Mouse (Mus musculus): Measurements from ENCODE around the gene Ostn. TPM values are rescaled to one million over a fixed set of nuclear protein-coding genes. Genes with fewer than 3 reads are reported as not detected.
A peak's percentile ranks its signal among the peaks of the same experiment; 100 is the strongest.

Gene Ostn
- polyA plus RNA-seq, 1 experiment, result not detected

- Histone ChIP-seq H3K27ac (ENCODE audit: insufficient read depth, low read depth, low read length) (no peak overlapping the region), H3K4me1 (ENCODE audit: control insufficient read depth, insufficient read depth, insufficient read length, low read length) (peaks cover 6% of the 10 kb centered on the region; the same call in 1 of the 2 replicates), H3K27me3 (ENCODE audit: control insufficient read depth, insufficient read depth, low read length) (no peaks in the 10 kb centered on the region; the same call in 1 of the 2 replicates), H3K36me3 (ENCODE audit: control insufficient read depth, insufficient read depth, low read length) (no peaks in the 10 kb centered on the region), H3K4me3 (ENCODE audit: low read depth, low read length) (no peak overlapping the region)
- no peak for TF ChIP-seq CTCF (IDR thresholded peaks at IDR 0.05; ENCODE audit: extremely low read depth, insufficient read length, insufficient replicate concordance, low read depth, low read length)
- no peak for TF ChIP-seq POLR2A (IDR thresholded peaks at IDR 0.05; ENCODE audit: low read depth, low read length)
- WGBS, result 34% methylated on average over 3 of the region's 3 CpGs
Observed at GRCm38 (mm10) chr16:27347521-27347920, 40.2 kb downstream of the Ostn start.

GRCm38 (mm10) chr16:27348359-27348758 lies 41.1 kb downstream of the Ostn start:
- H3K27me3 ChIP-seq (ENCODE audit: control insufficient read depth, insufficient read depth, low read length), result no peaks in the 10 kb centered on the region; the same call in 1 of the 2 replicates
- H3K27ac ChIP-seq (ENCODE audit: insufficient read depth, low read depth, low read length), result no peak overlapping the region
- WGBS, result 62% methylated on average over 1 of the region's 1 CpGs
- no peaks in the 10 kb centered on the region for H3K36me3 ChIP-seq (ENCODE audit: control insufficient read depth, insufficient read depth, low read length)
- H3K4me1 ChIP-seq (ENCODE audit: control insufficient read depth, insufficient read depth, insufficient read length, low read length), result peaks cover 6% of the 10 kb centered on the region; the same call in 1 of the 2 replicates
- TF ChIP-seq POLR2A (IDR thresholded peaks at IDR 0.05; ENCODE audit: low read depth, low read length), result no peak
- no peak overlapping the region for H3K4me3 ChIP-seq (ENCODE audit: low read depth, low read length)

GRCm38 (mm10) chr16:27349235-27349634 lies 41.9 kb downstream of the Ostn start:
- TF ChIP-seq CTCF (IDR thresholded peaks at IDR 0.05; ENCODE audit: extremely low read depth, insufficient read length, insufficient replicate concordance, low read depth, low read length), result no peak
- no peaks in the 10 kb centered on the region; the same call in 1 of the 2 replicates for H3K27me3 ChIP-seq (ENCODE audit: control insufficient read depth, insufficient read depth, low read length)
- no peaks in the 10 kb centered on the region for H3K36me3 ChIP-seq (ENCODE audit: control insufficient read depth, insufficient read depth, low read length)
- H3K4me3 ChIP-seq (ENCODE audit: low read depth, low read length), result no peak overlapping the region
- 91% methylated on average over 2 of the region's 2 CpGs for WGBS
- H3K27ac ChIP-seq (ENCODE audit: insufficient read depth, low read depth, low read length), result 0 out of 2 replicates have a peak overlapping the region, but pooled peaks have one; percentile 12
- peaks cover 6% of the 10 kb centered on the region; the same call in 1 of the 2 replicates for H3K4me1 ChIP-seq (ENCODE audit: control insufficient read depth, insufficient read depth, insufficient read length, low read length)

GRCm38 (mm10) chr16:27349878-27350532 lies 42.7 kb downstream of the Ostn start:
- 88% methylated on average over 7 of the region's 7 CpGs for WGBS
- no peak for TF ChIP-seq CTCF (IDR thresholded peaks at IDR 0.05; ENCODE audit: extremely low read depth, insufficient read length, insufficient replicate concordance, low read depth, low read length)
- TF ChIP-seq POLR2A (IDR thresholded peaks at IDR 0.05; ENCODE audit: low read depth, low read length), result no peak
- Histone ChIP-seq H3K4me3 (ENCODE audit: low read depth, low read length) (no peak overlapping the region), H3K36me3 (ENCODE audit: control insufficient read depth, insufficient read depth, low read length) (no peaks in the 10 kb centered on the region), H3K4me1 (ENCODE audit: control insufficient read depth, insufficient read depth, insufficient read length, low read length) (peaks cover 6% of the 10 kb centered on the region; the same call in 1 of the 2 replicates), H3K27me3 (ENCODE audit: control insufficient read depth, insufficient read depth, low read length) (no peaks in the 10 kb centered on the region; the same call in 1 of the 2 replicates), H3K27ac (ENCODE audit: insufficient read depth, low read depth, low read length) (no peak overlapping the region)

- Histone ChIP-seq H3K27ac (ENCODE audit: insufficient read depth, low read depth, low read length) (no peak overlapping the region), H3K4me1 (ENCODE audit: control insufficient read depth, insufficient read depth, insufficient read length, low read length) (no peaks in the 10 kb centered on the region), H3K27me3 (ENCODE audit: control insufficient read depth, insufficient read depth, low read length) (no peaks in the 10 kb centered on the region), H3K4me3 (ENCODE audit: low read depth, low read length) (no peak overlapping the region), H3K36me3 (ENCODE audit: control insufficient read depth, insufficient read depth, low read length) (no peaks in the 10 kb centered on the region)
- WGBS, result 58% methylated on average over 2 of the region's 2 CpGs
- TF ChIP-seq POLR2A (IDR thresholded peaks at IDR 0.05; ENCODE audit: low read depth, low read length) (no peak), CTCF (IDR thresholded peaks at IDR 0.05; ENCODE audit: extremely low read depth, insufficient read length, insufficient replicate concordance, low read depth, low read length) (no peak)
Observed at GRCm38 (mm10) chr16:27354464-27354863, 47.2 kb downstream of the Ostn start.

- TF ChIP-seq CTCF (IDR thresholded peaks at IDR 0.05; ENCODE audit: extremely low read depth, insufficient read length, insufficient replicate concordance, low read depth, low read length), result no peak
- no peak for TF ChIP-seq POLR2A (IDR thresholded peaks at IDR 0.05; ENCODE audit: low read depth, low read length)
- Histone ChIP-seq H3K27me3 (ENCODE audit: control insufficient read depth, insufficient read depth, low read length) (no peaks in the 10 kb centered on the region), H3K36me3 (ENCODE audit: control insufficient read depth, insufficient read depth, low read length) (no peaks in the 10 kb centered on the region), H3K4me3 (ENCODE audit: low read depth, low read length) (no peak overlapping the region), H3K4me1 (ENCODE audit: control insufficient read depth, insufficient read depth, insufficient read length, low read length) (no peaks in the 10 kb centered on the region), H3K27ac (ENCODE audit: insufficient read depth, low read depth, low read length) (no peak overlapping the region)
- 41% methylated on average over 1 of the region's 1 CpGs for WGBS
Observed at GRCm38 (mm10) chr16:27360059-27360458, 52.8 kb downstream of the Ostn start.

- Histone ChIP-seq H3K27me3 (ENCODE audit: control insufficient read depth, insufficient read depth, low read length) (no peaks in the 10 kb centered on the region), H3K4me3 (ENCODE audit: low read depth, low read length) (no peak within 1 kb of the TSS)
- WGBS, result 72% methylated on average over 8 of the region's 8 CpGs
Observed at GRCm38 (mm10) chr16:27370191-27370590, 62.9 kb downstream of the Ostn start, which contains the start of gene Uts2b. TSS of gene Uts2b (minus strand) at chr16:27370239.

More at GRCm38 (mm10) chr16:27370191-27370590, 62.9 kb downstream of the Ostn start, which contains the start of gene Uts2b:
- Histone ChIP-seq H3K36me3 (ENCODE audit: control insufficient read depth, insufficient read depth, low read length) (no peaks in the 10 kb centered on the region), H3K4me1 (ENCODE audit: control insufficient read depth, insufficient read depth, insufficient read length, low read length) (peaks cover 5% of the 10 kb centered on the region; the same call in 1 of the 2 replicates), H3K27ac (ENCODE audit: insufficient read depth, low read depth, low read length) (no peak within 1 kb of the TSS)
- TF ChIP-seq POLR2A (IDR thresholded peaks at IDR 0.05; ENCODE audit: low read depth, low read length) (no peak), CTCF (IDR thresholded peaks at IDR 0.05; ENCODE audit: extremely low read depth, insufficient read length, insufficient replicate concordance, low read depth, low read length) (no peak)
